Mouse (Mus musculus) CD8-positive naive resting alpha-beta T cell, adult 2 months (primary cell): ENCODE data around the gene Efnb3.

Experiments
- DNase-seq, 2 experiments: peaks; one replicate each; pipeline ENCODE4 v3.0.0; 2022; ENCODE audit warnings: low read depth in 2 of 2, low spot score in 2 of 2

Efnb3 gene

DNA sequence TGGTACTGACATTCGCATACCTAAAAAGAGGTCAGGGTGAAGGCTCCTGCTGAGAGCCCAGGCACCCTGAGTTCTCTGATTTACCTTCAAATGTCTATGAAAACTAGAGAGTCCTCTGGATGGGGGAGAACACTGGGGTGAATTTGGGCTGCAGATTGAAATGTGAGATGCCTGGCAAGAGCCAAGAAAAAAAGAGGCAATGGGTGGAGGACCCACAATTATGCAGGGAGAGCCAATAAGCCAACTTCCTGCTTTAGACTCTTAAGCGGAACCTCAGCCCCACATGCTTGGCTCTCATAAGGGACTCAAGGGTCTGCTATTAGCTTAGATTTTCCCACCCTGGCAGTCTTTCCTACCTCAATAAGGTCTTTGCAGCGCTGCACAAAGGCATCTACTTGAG is 43.3 kb downstream of the Efnb3 start:
- DNase-seq = no peak

DNA sequence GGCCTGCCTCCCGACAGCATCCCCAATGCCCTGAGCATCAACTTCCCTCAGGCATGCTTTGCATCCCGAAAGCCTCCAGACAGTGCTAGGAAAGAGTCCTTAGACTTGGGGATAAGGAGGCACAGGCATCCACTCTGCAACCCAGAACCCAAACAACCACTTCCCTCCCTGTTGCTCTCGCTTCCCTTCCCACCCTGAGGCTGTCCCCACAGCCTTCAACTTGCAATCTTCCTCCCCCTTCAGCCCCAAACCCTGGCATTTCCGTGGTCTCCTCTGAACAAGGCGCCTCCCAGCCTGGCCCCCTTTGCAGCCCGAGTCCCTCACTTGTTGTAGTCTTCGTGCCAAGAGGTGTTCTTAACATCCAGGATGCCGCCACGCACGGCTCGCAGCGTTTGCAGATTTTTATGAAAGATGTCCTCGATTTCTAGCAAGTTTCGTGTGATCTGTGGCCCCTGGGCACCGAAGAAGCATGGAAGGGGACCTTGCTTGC is 43.8 kb downstream of the Efnb3 start:
- DNase-seq = no peak

DNA sequence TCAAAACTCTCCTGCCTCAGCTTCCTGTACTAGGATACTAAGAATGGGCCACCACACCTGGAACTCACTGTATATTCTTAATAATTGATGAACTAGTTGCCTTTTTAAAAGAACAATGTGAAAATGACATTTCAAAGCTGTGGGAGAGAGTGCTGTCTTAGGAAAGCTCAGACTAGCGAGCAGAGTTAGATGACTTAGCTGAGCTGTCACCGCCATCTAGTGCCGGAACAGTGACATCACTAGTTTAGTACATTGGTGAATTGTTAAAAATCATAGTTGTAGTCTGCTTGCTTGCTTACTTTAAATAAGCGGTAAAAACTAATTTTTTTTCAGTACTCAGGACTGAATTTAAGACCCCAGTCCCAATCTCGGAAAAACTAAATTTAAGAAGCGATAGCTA is 46.2 kb downstream of the Efnb3 start:
- DNase-seq = peak; percentile 42 to 50

DNA sequence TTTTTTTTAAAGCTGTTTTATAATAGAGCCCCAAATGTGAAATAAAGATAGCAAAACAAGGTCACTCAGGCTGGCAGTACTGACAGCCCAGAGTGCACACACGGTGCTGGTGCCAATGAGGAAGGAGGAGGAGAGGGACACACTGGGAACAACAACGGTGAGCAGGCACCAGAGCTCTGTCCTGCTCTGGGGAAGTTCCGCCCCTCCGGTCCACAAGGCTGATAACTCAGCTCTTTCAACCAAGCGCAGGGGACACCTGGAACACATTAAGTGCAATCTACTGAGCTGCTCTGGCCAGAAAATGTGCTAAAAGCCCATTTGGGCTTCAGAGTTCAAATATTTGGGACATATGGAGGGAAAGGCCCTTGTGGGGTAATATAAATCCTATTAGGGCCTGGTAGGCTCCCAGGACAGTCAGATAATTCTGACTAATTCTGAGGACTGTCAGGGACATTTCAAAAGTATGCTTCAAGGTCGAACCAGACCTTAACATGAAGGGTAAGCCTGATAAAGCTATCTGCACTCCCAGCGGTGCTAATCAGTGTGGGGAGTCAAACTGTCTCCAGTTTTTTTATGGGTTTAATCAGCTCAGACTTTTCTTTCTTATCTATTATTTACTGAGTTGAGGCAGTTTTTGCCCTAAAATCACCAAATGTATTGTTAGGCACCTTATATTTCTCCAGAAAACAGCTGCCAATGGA is 49.1 kb downstream of the Efnb3 start:
- no peak for DNase-seq
